Mouse (Mus musculus) liver, embryonic 13.5 days (tissue): ENCODE data around the gene Calhm1. TPM values are rescaled to one million over a fixed set of nuclear protein-coding genes. Genes with fewer than 3 reads are reported as not detected.

ENCODE experiments used
- ATAC-seq: fragments of 200-750 bp; cut with Nextera tagmentation; 2 replicates; pipeline ENCODE4 v1.8.0; 2017; ENCODE audit warnings: low read depth, mild to moderate bottlenecking, moderate number of reproducible peaks, moderate library complexity
- DNase-seq: peaks from one replicate; pipeline ENCODE4 v3.0.0; 2022
- H3K27ac ChIP-seq: fragments of 300-500 bp; sonication (generic); 2 replicates; pipeline ENCODE4 v1.5.1; 2015; ENCODE audit warnings: moderate library complexity, mild to moderate bottlenecking, inconsistent platforms
- H3K27me3 ChIP-seq: fragments of 300-500 bp; sonication (generic); 2 replicates; pipeline ENCODE4 v1.6.1; 2015; ENCODE audit warnings: mild to moderate bottlenecking, inconsistent platforms
- H3K36me3 ChIP-seq: fragments of 300-500 bp; sonication (generic); 2 replicates; pipeline ENCODE4 v1.6.1; 2015; ENCODE audit warnings: mild to moderate bottlenecking, inconsistent platforms
- H3K4me1 ChIP-seq: fragments of 300-500 bp; sonication (generic); replicated peaks from 2 replicates; pipeline ENCODE4 v1.6.1; 2015; ENCODE audit warnings: inconsistent platforms
- H3K4me2 ChIP-seq: fragments of 300-500 bp; sonication (generic); 2 replicates; pipeline ENCODE4 v1.6.1; 2015; ENCODE audit warnings: inconsistent platforms, mild to moderate bottlenecking, moderate library complexity
- H3K4me3 ChIP-seq: fragments of 300-500 bp; sonication (generic); replicated peaks from 2 replicates; pipeline ENCODE4 v1.5.1; 2015; ENCODE audit warnings: mild to moderate bottlenecking, inconsistent platforms
- H3K9ac ChIP-seq: fragments of 300-500 bp; sonication (generic); 2 replicates; pipeline ENCODE4 v1.6.1; 2015; ENCODE audit warnings: mild to moderate bottlenecking, inconsistent platforms
- H3K9me3 ChIP-seq: fragments of 300-500 bp; sonication (generic); replicated peaks from 2 replicates; pipeline ENCODE4 v1.6.1; 2016; ENCODE audit warnings: inconsistent platforms
- WGBS: fragments of 180-500 bp; shearing (Covaris S2); methylation state at CpG from one replicate; pipeline ENCODE4 v1.1.7; 2015; ENCODE audit not compliant: insufficient replicate concordance; 5-methylcytosine and 5-hydroxymethylcytosine counted together
- polyA plus RNA-seq: library from polyadenylated mRNA; unstranded; fragments of >200 nt; fragmentation: Nextera tagmentation; extraction: Ambion mirVana; gene quantifications from 2 replicates; pipeline ENCODE4 v1.2.1, GENCODE M21; 2015

Calhm1 gene
- polyA plus RNA-seq, 1 experiment from 2014 or later: not detected

GRCm38 (mm10) chr19:47176916-47177505 is 33.0 kb upstream of the Calhm1 start:
- Histone ChIP-seq H3K27ac (no peak overlapping the region), H3K4me3 (no peak overlapping the region), H3K9ac (no peak overlapping the region), H3K36me3 (no peaks in the 10 kb centered on the region), H3K4me2 (no peak overlapping the region), H3K9me3 (peaks cover 4% of the 10 kb centered on the region; the same call in 1 of the 2 replicates), H3K27me3 (peaks cover 60% of the 10 kb centered on the region), H3K4me1 (peaks cover 9% of the 10 kb centered on the region; the same call in 1 of the 2 replicates)
- DNase-seq (no peak), ATAC-seq (no peak)
- WGBS: 56% methylated on average over 2 of the region's 2 CpGs

GRCm38 (mm10) chr19:47175472-47175871 is 31.4 kb upstream of the Calhm1 start:
- no peak overlapping the region for H3K9ac ChIP-seq
- H3K4me1 ChIP-seq: peaks cover 9% of the 10 kb centered on the region; the same call in 1 of the 2 replicates
- ATAC-seq: no peak
- H3K4me2 ChIP-seq: no peak overlapping the region
- H3K27ac ChIP-seq: no peak overlapping the region
- H3K9me3 ChIP-seq: no peaks in the 10 kb centered on the region
- no peak for DNase-seq
- no peaks in the 10 kb centered on the region for H3K36me3 ChIP-seq
- H3K27me3 ChIP-seq: peaks cover 46% of the 10 kb centered on the region
- no peak overlapping the region for H3K4me3 ChIP-seq
- 43% methylated on average over 2 of the region's 2 CpGs for WGBS

DNA sequence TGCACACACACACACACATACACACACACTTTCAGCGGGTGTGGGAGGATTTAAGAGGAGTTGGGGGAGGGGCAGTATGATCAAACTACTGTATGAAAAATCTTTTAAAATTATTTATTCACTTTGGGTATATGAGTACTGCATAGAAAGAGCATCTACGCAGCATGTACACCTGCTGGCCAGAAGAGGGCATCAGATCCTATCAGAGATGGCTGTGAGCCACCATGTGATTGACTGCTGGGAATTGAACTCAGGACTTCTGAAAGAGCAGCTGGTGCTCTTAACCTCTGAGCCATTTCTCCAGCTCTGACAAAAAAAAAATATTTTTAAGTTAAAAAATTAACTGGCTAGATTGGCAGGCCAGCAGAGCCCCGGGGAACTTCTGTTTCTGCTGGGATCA is 30.5 kb upstream of the Calhm1 start:
- Histone ChIP-seq H3K36me3 (no peaks in the 10 kb centered on the region), H3K4me1 (peaks cover 9% of the 10 kb centered on the region; the same call in 1 of the 2 replicates), H3K4me2 (no peak overlapping the region), H3K27ac (no peak overlapping the region), H3K9me3 (no peaks in the 10 kb centered on the region), H3K27me3 (peaks cover 36% of the 10 kb centered on the region), H3K4me3 (no peak overlapping the region), H3K9ac (no peak overlapping the region)
- ATAC-seq: no peak
- no peak for DNase-seq
- 42% methylated on average over 3 of the region's 3 CpGs for WGBS

GRCm38 (mm10) chr19:47168793-47169412 is 24.8 kb upstream of the Calhm1 start:
- ATAC-seq: no peak
- H3K36me3 ChIP-seq: no peaks in the 10 kb centered on the region
- H3K9me3 ChIP-seq: no peaks in the 10 kb centered on the region
- 18% methylated on average over 11 of the region's 11 CpGs for WGBS
- peak overlapping the region; percentile 57 for H3K4me2 ChIP-seq
- H3K4me3 ChIP-seq: peak overlapping the region; percentile 27
- no peaks in the 10 kb centered on the region for H3K4me1 ChIP-seq
- peaks cover 5% of the 10 kb centered on the region; the same call in 1 of the 2 replicates for H3K27me3 ChIP-seq
- H3K9ac ChIP-seq: no peak overlapping the region
- H3K27ac ChIP-seq: no peak overlapping the region
- peak; percentile 61 for DNase-seq

- Histone ChIP-seq H3K4me3 (peak overlapping the region; percentile 27), H3K4me1 (no peaks in the 10 kb centered on the region), H3K27me3 (peaks cover 5% of the 10 kb centered on the region; the same call in 1 of the 2 replicates), H3K4me2 (peak overlapping the region; percentile 57), H3K9ac (no peak overlapping the region), H3K9me3 (no peaks in the 10 kb centered on the region), H3K27ac (no peak overlapping the region), H3K36me3 (no peaks in the 10 kb centered on the region)
- WGBS: 6% methylated on average over 13 of the region's 13 CpGs
- DNase-seq (no peak), ATAC-seq (no peak)
Measured at GRCm38 (mm10) chr19:47168223-47168622, 24.2 kb upstream of the Calhm1 start.

GRCm38 (mm10) chr19:47167617-47168214 is 23.7 kb upstream of the Calhm1 start:
- ATAC-seq (no peak), DNase-seq (no peak)
- no peak overlapping the region for H3K27ac ChIP-seq
- no peaks in the 10 kb centered on the region for H3K36me3 ChIP-seq
- H3K4me2 ChIP-seq: no peak overlapping the region
- H3K4me3 ChIP-seq: no peak overlapping the region
- 54% methylated on average over 7 of the region's 7 CpGs for WGBS
- no peaks in the 10 kb centered on the region for H3K9me3 ChIP-seq
- peaks cover 5% of the 10 kb centered on the region; the same call in 1 of the 2 replicates for H3K27me3 ChIP-seq
- no peak overlapping the region for H3K9ac ChIP-seq
- no peaks in the 10 kb centered on the region for H3K4me1 ChIP-seq

- Histone ChIP-seq H3K4me3 (no peak overlapping the region), H3K9ac (no peak overlapping the region), H3K4me2 (no peak overlapping the region), H3K4me1 (no peaks in the 10 kb centered on the region), H3K27ac (no peak overlapping the region), H3K36me3 (no peaks in the 10 kb centered on the region), H3K27me3 (peaks cover 5% of the 10 kb centered on the region; the same call in 1 of the 2 replicates), H3K9me3 (no peaks in the 10 kb centered on the region)
- ATAC-seq: no peak
- DNase-seq: no peak
- WGBS: 36% methylated on average over 3 of the region's 3 CpGs
Measured at GRCm38 (mm10) chr19:47166758-47167157, 22.7 kb upstream of the Calhm1 start.

DNA sequence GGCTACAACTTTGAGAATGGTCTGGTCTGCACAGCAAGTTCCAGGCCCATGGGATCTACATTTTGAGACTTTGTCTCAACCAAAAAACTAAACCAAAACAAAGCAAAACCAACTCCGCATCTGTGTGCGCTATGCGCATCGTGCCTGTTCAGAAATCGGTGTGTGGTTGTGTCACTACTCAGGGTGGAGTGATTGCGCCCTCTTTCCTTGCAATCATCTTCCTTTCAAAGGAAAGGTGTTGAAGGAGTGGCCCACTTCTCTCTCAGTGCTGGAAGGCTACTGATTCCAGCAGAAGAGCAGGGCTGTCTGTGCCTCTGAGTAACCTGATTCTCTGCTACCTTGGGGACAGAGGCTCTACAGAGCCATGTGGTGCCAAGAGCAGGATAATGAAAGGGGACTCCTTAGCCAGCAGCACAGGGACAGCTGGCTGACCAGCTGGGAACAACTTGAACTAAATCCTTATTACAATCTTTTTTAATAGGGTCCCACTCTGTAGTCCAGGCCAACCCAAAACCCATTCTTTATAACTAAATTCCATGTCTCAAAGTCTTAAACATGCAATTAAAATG is 19.2 kb upstream of the Calhm1 start:
- Histone ChIP-seq H3K27me3 (peaks cover 5% of the 10 kb centered on the region; the same call in 1 of the 2 replicates), H3K4me3 (no peak overlapping the region), H3K4me2 (no peak overlapping the region), H3K27ac (no peak overlapping the region), H3K9ac (no peak overlapping the region), H3K9me3 (no peaks in the 10 kb centered on the region), H3K36me3 (no peaks in the 10 kb centered on the region), H3K4me1 (no peaks in the 10 kb centered on the region)
- 84% methylated on average over 6 of the region's 6 CpGs for WGBS
- DNase-seq (no peak), ATAC-seq (no peak)

DNA sequence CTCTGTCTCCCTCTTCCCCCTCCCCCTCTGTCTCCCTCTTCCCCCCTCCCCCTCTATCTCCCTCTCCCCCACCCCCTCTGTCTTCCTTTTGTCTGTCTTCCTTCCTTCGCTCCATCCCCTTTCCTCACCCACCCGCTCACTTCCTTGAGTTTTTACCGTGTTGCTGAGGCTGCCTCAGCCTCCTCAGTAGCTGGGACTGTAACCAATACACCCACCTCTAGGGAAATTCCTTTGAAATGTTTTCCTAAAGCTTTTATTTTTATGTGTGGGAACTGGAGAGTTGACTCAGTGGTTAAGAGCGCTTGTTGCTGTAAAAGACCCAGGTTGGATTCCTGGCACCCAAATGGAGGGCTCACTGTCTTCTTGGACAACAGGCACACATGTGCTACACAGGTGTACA is 17.6 kb upstream of the Calhm1 start:
- Histone ChIP-seq H3K27me3 (peaks cover 2% of the 10 kb centered on the region; the same call in 1 of the 2 replicates), H3K4me2 (no peak overlapping the region), H3K4me1 (no peaks in the 10 kb centered on the region), H3K9ac (no peak overlapping the region), H3K4me3 (no peak overlapping the region), H3K9me3 (no peaks in the 10 kb centered on the region), H3K36me3 (no peaks in the 10 kb centered on the region), H3K27ac (no peak overlapping the region)
- DNase-seq: no peak
- WGBS: 63% methylated on average over 4 of the region's 4 CpGs
- ATAC-seq: no peak

GRCm38 (mm10) chr19:47157664-47158063 is 13.6 kb upstream of the Calhm1 start, which contains the start of gene Calhm3:
TSS of gene Calhm3 (minus strand) at chr19:47157764.
- Histone ChIP-seq H3K4me2 (no peak within 1 kb of the TSS), H3K4me1 (no peaks in the 10 kb centered on the region), H3K9ac (no peak within 1 kb of the TSS), H3K27ac (no peak within 1 kb of the TSS), H3K4me3 (no peak within 1 kb of the TSS), H3K9me3 (no peaks in the 10 kb centered on the region), H3K27me3 (no peaks in the 10 kb centered on the region), H3K36me3 (no peaks in the 10 kb centered on the region)
- DNase-seq (no peak), ATAC-seq (no peak)
- 67% methylated on average over 11 of the region's 11 CpGs for WGBS

DNA sequence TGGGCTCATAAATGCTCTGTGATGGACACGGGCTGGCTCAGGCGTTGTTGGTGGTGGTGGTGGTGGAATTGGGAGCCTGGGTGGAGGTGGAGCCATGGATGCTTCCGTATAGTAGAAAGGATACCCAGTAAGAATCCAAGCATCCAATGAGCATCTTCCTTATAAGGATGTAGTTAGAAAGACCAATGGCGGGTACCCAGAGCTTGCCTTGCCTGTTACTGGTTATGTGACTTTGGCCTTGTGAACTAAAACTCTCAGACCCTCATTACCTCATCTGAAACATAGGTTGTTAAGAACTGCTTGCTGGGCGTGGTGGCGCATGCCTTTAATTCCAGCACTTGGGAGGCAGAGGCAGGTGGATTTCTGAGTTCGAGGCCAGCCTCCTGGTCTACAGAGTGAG is 9.7 kb upstream of the Calhm1 start:
- no peak for ATAC-seq
- DNase-seq: no peak
- no peak overlapping the region for H3K27ac ChIP-seq
- no peak overlapping the region for H3K4me3 ChIP-seq
- H3K36me3 ChIP-seq: no peaks in the 10 kb centered on the region
- WGBS: 62% methylated on average over 7 of the region's 7 CpGs
- H3K4me2 ChIP-seq: no peak overlapping the region
- H3K27me3 ChIP-seq: peaks cover 28% of the 10 kb centered on the region
- H3K9ac ChIP-seq: no peak overlapping the region
- no peaks in the 10 kb centered on the region for H3K4me1 ChIP-seq
- no peaks in the 10 kb centered on the region for H3K9me3 ChIP-seq
